Mouse (Mus musculus) bone marrow, adult 2 months (tissue): ENCODE results near the gene Rbm43. TPM values are rescaled to one million over a fixed set of nuclear protein-coding genes. Genes with fewer than 3 reads are reported as not detected.

Experiments used
- H3K27ac ChIP-seq: fragments of 200-500 bp; 2 replicates; pipeline ENCODE4 v1.5.1; 2012; ENCODE audit warnings: low read depth, mild to moderate bottlenecking, control low read depth, inconsistent platforms, low read length; ENCODE audit not compliant: control insufficient read depth, poor library complexity, insufficient read depth
- H3K4me1 ChIP-seq: fragments of 200-500 bp; 2 replicates; pipeline ENCODE4 v1.6.1; 2011; ENCODE audit warnings: low read length; ENCODE audit not compliant: control insufficient read depth, insufficient read depth
- H3K4me3 ChIP-seq: fragments of 200-500 bp; replicated peaks from 2 replicates; pipeline ENCODE3; 2011; ENCODE audit warnings: mild to moderate bottlenecking, low read depth, low read length, control low read depth; ENCODE audit not compliant: control insufficient read depth
- CTCF ChIP-seq: fragments of 200-500 bp; IDR thresholded peaks from 2 replicates; pipeline ENCODE4 v1.5.1; 2011; ENCODE audit warnings: low read length, control low read depth; ENCODE audit not compliant: control insufficient read depth, insufficient read depth
- POLR2A ChIP-seq: fragments of 200-500 bp; IDR thresholded peaks from 2 replicates; pipeline ENCODE4 v1.6.1; 2011; ENCODE audit warnings: low read depth, mild to moderate bottlenecking, control low read depth, low read length, borderline replicate concordance; ENCODE audit not compliant: control insufficient read depth
- WGBS: fragments of 180-500 bp; shearing (Covaris S2); methylation state at CpG from one replicate; pipeline ENCODE4 v1.1.7; 2018; 5-methylcytosine and 5-hydroxymethylcytosine counted together
- polyA plus RNA-seq: library from polyadenylated mRNA; stranded (reverse); fragments of >200 nt; gene quantifications from 2 replicates; pipeline ENCODE4 v1.2.4, GENCODE M21; 2011; ENCODE audit warnings: low replicate concordance; ENCODE audit not compliant: missing spikeins, insufficient read depth, insufficient read length

Rbm43 gene
- polyA plus RNA-seq, result 20.0 and 26.1 TPM in 2 replicates

DNA sequence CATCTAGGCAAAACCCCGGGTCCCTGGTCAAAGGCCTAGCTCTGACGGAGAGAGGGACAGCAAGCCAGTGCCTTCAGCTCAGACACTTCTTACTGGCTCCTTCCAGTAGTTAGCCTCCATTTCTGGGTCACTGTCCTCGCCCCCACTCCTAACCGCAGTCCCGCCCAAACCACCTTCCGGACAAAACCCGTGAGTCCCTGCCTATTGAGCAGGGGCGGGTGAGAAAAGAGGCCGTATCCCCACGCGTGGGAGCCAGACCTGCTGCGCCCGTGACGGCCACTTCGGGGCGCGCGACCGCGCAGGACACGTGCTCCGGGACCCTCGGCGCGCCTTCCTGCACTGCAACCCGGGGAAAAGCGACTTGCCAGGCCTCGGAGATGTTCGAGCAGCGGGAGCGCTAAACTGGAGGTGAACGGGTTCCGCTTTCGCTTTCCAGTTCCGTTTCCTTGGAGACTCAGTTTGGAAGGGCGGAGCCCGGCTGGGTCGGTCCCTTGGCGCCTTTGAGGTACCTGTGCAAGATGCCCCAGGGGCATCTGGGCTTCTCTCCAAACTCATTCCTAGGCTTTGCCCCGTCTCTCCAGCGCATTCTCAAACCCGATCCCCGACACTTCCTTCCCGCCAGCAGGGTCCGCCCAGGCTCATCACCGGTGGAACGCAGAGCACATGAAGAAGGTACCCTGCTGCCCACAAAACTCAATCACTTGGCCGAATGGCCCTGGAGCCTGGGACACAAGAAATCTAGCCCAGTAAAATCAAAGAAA, at the start of gene Rbm43:
TSS of gene Rbm43 (minus strand) at position 590 of the 761 bp plus-strand sequence.
- Histone ChIP-seq H3K27ac (peak within 1 kb of the TSS; percentile 96), H3K4me1 (peaks cover 7% of the 10 kb centered on the region), H3K4me3 (peak within 1 kb of the TSS; percentile 70)
- under 1% methylated on average over 48 of the region's 48 CpGs for WGBS
- TF ChIP-seq CTCF (no peak), POLR2A (peak; percentile 37; the same call in 1 of the 2 replicates)

- no peak overlapping the region for H3K27ac ChIP-seq
- 20% methylated on average over 13 of the region's 13 CpGs for WGBS
- H3K4me1 ChIP-seq, result no peaks in the 10 kb centered on the region
- H3K4me3 ChIP-seq, result peak overlapping the region; percentile 63
- no peak for TF ChIP-seq POLR2A
- no peak for TF ChIP-seq CTCF
These were observed 47.3 kb upstream of the Rbm43 start for GRCm38 (mm10) chr2:51982288-51982687.

DNA sequence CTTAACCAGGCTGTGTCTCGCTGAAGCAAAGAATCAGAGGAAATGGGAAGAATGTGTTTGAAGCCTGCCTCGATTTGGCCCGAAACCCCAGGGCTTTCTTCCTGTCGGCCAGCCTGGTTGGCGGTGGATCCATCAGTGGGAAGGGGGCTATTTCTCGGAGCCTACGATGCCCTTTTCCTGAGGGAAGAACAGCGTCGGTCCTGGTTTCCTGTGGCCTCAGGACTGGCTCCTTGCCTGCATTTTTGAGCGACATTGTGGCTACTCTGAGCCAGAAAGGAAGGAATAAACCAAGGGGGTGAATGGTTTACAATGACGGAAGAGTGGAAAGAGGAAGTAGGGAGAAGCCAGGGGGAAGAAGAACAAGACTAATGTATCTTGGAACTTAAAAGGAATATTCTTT, 46.7 kb upstream of the Rbm43 start:
- H3K4me1 ChIP-seq, result no peaks in the 10 kb centered on the region
- no peak overlapping the region for H3K27ac ChIP-seq
- WGBS, result 2% methylated on average over 11 of the region's 11 CpGs
- TF ChIP-seq POLR2A, result no peak
- no peak overlapping the region for H3K4me3 ChIP-seq

DNA sequence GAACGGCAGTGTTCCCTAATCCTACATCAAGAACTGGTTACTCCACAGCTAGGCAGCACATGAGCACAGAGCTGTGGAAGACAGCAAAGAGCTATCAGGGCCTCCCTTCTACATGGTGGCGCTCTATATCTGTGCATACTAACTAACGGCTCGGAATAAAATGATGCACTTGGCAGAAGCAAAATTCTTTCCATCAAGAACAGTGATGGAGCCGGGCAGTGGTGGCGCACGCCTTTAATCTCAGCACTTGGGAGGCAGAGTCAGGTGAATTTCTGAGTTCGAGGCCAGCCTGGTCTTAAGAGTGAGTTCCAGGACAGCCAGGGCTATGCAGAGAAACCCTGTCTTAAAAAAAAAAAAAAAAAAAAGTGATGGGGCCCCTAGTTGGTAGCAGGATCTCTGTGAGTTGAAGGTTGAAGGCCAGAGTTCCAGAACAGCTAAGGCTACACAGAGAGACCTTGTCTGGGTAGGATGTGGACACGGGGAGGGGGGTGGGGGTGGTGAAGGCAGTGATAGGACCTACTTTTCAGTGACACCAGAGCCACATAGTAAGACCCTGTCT, 38.5 kb upstream of the Rbm43 start, which contains the start of gene Nmi:
TSS of gene Nmi (minus strand) at position 85 of the 559 bp plus-strand sequence.
- H3K4me1 ChIP-seq, result no peaks in the 10 kb centered on the region; the same call in 1 of the 2 replicates
- peak within 1 kb of the TSS; percentile 97 for H3K27ac ChIP-seq
- TF ChIP-seq CTCF (no peak), POLR2A (no peak)
- WGBS, result 87% methylated on average over 9 of the region's 9 CpGs
- peak within 1 kb of the TSS; percentile 85 for H3K4me3 ChIP-seq

DNA sequence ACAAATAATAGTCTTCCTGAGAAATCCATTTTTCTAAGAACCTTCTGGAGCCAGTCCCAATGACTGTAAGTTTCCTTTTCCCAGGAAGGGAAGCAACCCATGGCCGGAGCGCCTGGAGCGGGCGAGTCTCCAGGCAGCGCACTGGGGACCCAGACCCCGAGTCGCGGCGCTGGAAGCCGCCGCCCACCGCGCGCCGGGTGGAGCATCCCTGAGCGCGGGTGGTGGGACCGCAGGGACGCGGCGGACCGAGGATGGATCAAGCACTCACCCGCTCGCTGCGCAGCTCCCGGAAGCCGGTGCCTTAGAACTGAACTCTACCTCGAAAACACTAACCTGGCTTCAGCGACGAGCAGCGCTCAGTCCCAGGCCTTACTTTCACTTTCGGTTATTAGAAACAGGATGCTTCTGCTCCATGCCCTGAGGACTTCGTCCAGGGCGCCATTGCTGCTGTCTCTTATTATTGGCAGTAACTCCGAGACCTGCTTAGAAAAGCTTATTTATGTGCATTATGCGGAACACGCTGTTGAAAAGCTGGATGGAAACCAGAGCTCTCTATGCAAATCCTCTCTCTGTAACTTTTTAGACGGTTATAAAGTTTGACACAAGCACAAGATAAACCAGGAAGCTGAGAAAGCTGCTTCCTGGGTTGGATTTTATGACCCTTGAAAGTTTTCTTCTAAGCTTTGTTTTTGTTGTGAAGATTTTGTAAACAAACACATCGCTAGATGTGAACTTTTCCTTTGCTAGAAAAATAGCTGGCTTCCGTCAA, 37.9 kb upstream of the Rbm43 start:
- TF ChIP-seq POLR2A (peak; percentile 65; the same call in 1 of the 2 replicates), CTCF (no peak)
- peak overlapping the region; percentile 97 for H3K27ac ChIP-seq
- peak overlapping the region; percentile 85 for H3K4me3 ChIP-seq
- 4% methylated on average over 40 of the region's 40 CpGs for WGBS
- no peaks in the 10 kb centered on the region; the same call in 1 of the 2 replicates for H3K4me1 ChIP-seq

GRCm38 (mm10) chr2:51972142-51972541, 37.2 kb upstream of the Rbm43 start:
- 1% methylated on average over 5 of the region's 5 CpGs for WGBS
- Histone ChIP-seq H3K4me1 (no peaks in the 10 kb centered on the region; the same call in 1 of the 2 replicates), H3K27ac (peak overlapping the region; percentile 97), H3K4me3 (peak overlapping the region; percentile 85)
- TF ChIP-seq CTCF (no peak), POLR2A (no peak)

DNA sequence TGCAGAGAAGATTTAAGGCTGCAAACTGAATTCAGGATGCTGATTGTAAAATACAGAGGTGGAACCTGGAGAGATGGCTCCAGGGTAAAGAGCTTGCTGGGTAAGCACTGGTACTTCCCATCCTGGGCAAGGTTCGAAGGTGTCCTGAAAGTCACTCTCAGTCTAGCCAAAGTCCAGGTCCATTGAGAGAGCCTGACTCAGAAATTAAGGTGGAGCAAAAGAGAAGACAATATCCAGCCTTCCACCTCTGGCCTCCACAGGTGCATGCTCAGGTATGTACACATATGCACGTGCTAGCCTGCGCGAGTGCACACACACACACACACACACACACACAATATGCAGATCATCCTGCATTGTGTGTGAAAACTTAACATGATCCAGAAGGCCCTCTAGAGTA, 35.9 kb upstream of the Rbm43 start:
- H3K4me3 ChIP-seq, result no peak overlapping the region
- TF ChIP-seq POLR2A (no peak), CTCF (no peak)
- H3K4me1 ChIP-seq, result no peaks in the 10 kb centered on the region; the same call in 1 of the 2 replicates
- H3K27ac ChIP-seq, result no peak overlapping the region
- over 99% methylated on average over 4 of the region's 4 CpGs for WGBS

DNA sequence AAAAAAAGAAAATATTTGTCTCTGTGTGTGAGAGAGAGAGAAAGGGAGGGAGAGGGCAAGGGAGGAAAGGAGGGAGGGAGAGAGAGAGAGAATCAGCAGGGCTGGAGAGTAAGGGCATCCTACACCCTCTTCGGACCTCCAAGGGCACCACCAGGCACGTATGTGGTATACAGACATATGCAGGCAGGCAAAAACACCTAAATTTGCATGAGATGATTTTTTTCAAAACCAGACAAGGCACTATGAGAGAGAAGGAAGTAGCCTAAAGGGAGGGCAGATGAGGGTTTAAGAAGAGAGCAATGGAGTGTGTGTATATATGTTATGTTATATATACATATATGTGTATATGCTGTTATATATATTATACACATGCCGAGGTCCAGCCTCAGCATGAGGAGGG, 32.3 kb upstream of the Rbm43 start:
- no peak overlapping the region for H3K4me3 ChIP-seq
- TF ChIP-seq POLR2A (no peak), CTCF (no peak)
- H3K4me1 ChIP-seq, result no peaks in the 10 kb centered on the region; the same call in 1 of the 2 replicates
- 74% methylated on average over 3 of the region's 3 CpGs for WGBS
- H3K27ac ChIP-seq, result no peak overlapping the region
